Mouse (Mus musculus) megakaryocyte, embryonic 14.5 days (primary cell): ENCODE data around the gene Dyrk1a.

ENCODE experiments used
- FLI1 ChIP-seq: IDR thresholded peaks from 2 replicates; pipeline ENCODE4 v1.6.1; 2012; ENCODE audit warnings: low read length, inconsistent platforms, mixed read lengths
- GATA1 ChIP-seq: IDR thresholded peaks from 3 replicates; pipeline ENCODE4 v1.6.1; 2012; ENCODE audit warnings: mixed read lengths, low read length, inconsistent platforms, borderline replicate concordance

- TF ChIP-seq GATA1 (no peak), FLI1 (no peak)
Observed at GRCm38 (mm10) chr16:94525955-94526343, 43.9 kb upstream of the Dyrk1a start.
